Mouse (Mus musculus) brain, embryonic 14.5 days (tissue): ENCODE measurements around the gene Ephb2.

Source experiments
- CTCF ChIP-seq: fragments of 200-500 bp; IDR thresholded peaks from 2 replicates; pipeline ENCODE4 v1.5.1; 2012; ENCODE audit warnings: inconsistent platforms, mild to moderate bottlenecking, moderate library complexity, borderline replicate concordance; ENCODE audit not compliant: insufficient read depth, insufficient read length; ENCODE audit errors: extremely low read depth
- POLR2A ChIP-seq: fragments of 200-500 bp; IDR thresholded peaks from 2 replicates; pipeline ENCODE4 v1.6.1; 2012; ENCODE audit warnings: mild to moderate bottlenecking, inconsistent platforms, borderline replicate concordance; ENCODE audit not compliant: poor library complexity, insufficient read depth, insufficient read length, severe bottlenecking; ENCODE audit errors: extremely low read depth

DNA sequence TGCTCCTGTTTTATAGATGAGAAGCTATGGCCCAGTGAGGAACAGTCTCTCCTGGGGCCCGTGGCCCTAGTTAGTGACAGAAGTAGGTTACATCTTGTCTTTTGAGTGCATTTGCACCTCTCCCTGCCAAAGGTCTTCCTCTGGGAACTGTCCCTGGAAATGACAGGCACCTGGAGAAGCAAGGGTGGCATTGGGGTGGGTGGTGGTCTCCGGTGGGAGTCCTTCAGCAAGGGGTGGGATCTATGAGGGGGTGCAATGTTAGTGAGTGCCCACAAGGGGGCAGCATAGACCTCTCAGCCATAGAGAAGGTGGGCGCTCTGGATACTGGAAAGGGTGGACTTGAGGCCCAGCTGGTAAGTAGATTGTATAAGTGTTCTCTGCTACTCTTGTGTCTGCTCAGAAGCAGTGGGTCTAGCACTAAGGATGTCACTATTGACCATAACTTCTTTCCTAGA, 184.4 kb downstream of the Ephb2 start:
- TF ChIP-seq CTCF (peak; percentile 94), POLR2A (no peak)
